Mouse (Mus musculus): ENCODE measurements around the gene 5330417C22Rik. TPM values are rescaled to one million over a fixed set of nuclear protein-coding genes. Genes with fewer than 3 reads are reported as not detected.

5330417C22Rik gene
- polyA plus RNA-seq, 1 experiment, result 0.01 TPM

DNA sequence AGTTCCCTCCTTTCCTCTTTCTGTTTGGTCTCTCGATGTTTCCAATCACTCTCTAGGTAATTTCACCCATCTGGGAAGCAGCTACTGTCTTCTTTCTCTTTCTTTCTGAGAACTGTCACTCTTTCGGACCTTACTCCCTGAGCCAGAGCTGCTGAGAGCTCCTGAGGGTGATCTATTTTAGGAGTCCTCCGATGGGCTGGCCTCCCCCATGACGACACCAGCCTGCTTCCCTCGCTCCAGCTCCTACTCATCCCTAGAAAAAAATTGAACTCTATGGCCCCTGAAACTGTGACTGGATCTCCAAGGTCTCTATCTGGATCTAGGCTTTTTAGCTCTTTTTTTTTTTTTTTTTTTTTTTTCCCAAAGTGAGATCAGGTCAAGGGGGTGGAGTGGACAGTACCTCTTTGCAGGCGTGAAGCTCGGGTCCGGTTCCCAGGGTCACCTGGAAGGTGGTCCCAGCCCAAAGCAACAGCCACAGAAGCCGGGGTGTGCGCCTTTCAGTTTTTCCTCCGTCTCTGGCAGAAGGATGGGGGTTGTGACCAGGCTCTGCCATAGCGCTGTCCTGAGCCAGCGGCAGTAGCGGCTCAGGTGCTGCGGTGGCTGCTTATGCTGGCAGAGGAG is 330 bp downstream of the 5330417C22Rik start:
- Histone ChIP-seq H3K4me1 (ENCODE audit: control insufficient read depth) (peaks cover 11% of the 10 kb centered on the region), H3K36me3 (ENCODE audit: control insufficient read depth) (no peaks in the 10 kb centered on the region), H3K4me3 (replicated peaks) (no peak overlapping the region), H3K9me3 (ENCODE audit: control insufficient read depth, low read length) (no peaks in the 10 kb centered on the region), H3K27me3 (ENCODE audit: control insufficient read depth) (peaks cover 57% of the 10 kb centered on the region)
- TF ChIP-seq TAL1 (IDR thresholded peaks at IDR 0.05; ENCODE audit: low read length), result no peak
- TF ChIP-seq GATA1 (IDR thresholded peaks at IDR 0.05; ENCODE audit: low read length), result no peak

DNA sequence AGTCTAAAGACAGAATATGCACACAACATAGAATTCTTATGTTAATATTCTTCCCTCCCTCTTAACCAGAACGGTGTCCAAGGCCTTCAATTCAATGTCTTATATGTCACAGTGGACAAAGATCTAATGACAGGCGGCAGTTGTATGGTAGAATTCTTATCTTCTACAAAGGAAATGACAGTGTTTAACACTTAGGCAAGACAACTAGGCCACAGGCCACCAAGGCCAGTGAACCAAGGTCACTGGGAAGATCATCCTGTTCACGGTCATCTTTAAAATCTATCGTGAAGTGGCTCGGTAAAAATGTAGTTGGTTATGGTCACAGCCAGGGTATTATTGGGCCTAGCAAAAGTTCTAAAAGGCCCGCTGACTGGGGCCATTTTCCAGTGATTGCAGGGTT is 2.4 kb downstream of the 5330417C22Rik start, which contains the start of gene 1700013F07Rik:
TSS of gene 1700013F07Rik (plus strand) at position 200 of the 400 bp plus-strand sequence.
- H3K4me3 ChIP-seq (replicated peaks), result no peak within 1 kb of the TSS
- H3K36me3 ChIP-seq (ENCODE audit: control insufficient read depth), result no peaks in the 10 kb centered on the region
- TF ChIP-seq TAL1 (IDR thresholded peaks at IDR 0.05; ENCODE audit: low read length) (no peak), GATA1 (IDR thresholded peaks at IDR 0.05; ENCODE audit: low read length) (no peak)
- peaks cover 11% of the 10 kb centered on the region for H3K4me1 ChIP-seq (ENCODE audit: control insufficient read depth)
- peaks cover 51% of the 10 kb centered on the region for H3K27me3 ChIP-seq (ENCODE audit: control insufficient read depth)
- no peaks in the 10 kb centered on the region for H3K9me3 ChIP-seq (ENCODE audit: control insufficient read depth, low read length)

GRCm38 (mm10) chr3:108533114-108533885 is 3.0 kb downstream of the 5330417C22Rik start:
- no peak overlapping the region for H3K4me3 ChIP-seq (replicated peaks)
- TF ChIP-seq GATA1 (IDR thresholded peaks at IDR 0.05; ENCODE audit: low read length), result no peak
- no peak for TF ChIP-seq TAL1 (IDR thresholded peaks at IDR 0.05; ENCODE audit: low read length)
- peaks cover 44% of the 10 kb centered on the region for H3K27me3 ChIP-seq (ENCODE audit: control insufficient read depth)
- no peaks in the 10 kb centered on the region for H3K36me3 ChIP-seq (ENCODE audit: control insufficient read depth)
- peaks cover 11% of the 10 kb centered on the region for H3K4me1 ChIP-seq (ENCODE audit: control insufficient read depth)
- peaks cover 3% of the 10 kb centered on the region for H3K9me3 ChIP-seq (ENCODE audit: control insufficient read depth, low read length)

GRCm38 (mm10) chr3:108528489-108528888 is 7.8 kb downstream of the 5330417C22Rik start:
- Histone ChIP-seq H3K27me3 (ENCODE audit: control insufficient read depth) (no peaks in the 10 kb centered on the region; the same call in none of the 2 replicates), H3K4me3 (replicated peaks) (no peak overlapping the region), H3K9me3 (ENCODE audit: control insufficient read depth, low read length) (peaks cover 4% of the 10 kb centered on the region), H3K36me3 (ENCODE audit: control insufficient read depth) (no peaks in the 10 kb centered on the region), H3K4me1 (ENCODE audit: control insufficient read depth) (no peaks in the 10 kb centered on the region)
- TF ChIP-seq GATA1 (IDR thresholded peaks at IDR 0.05; ENCODE audit: low read length) (no peak), TAL1 (IDR thresholded peaks at IDR 0.05; ENCODE audit: low read length) (no peak)

DNA sequence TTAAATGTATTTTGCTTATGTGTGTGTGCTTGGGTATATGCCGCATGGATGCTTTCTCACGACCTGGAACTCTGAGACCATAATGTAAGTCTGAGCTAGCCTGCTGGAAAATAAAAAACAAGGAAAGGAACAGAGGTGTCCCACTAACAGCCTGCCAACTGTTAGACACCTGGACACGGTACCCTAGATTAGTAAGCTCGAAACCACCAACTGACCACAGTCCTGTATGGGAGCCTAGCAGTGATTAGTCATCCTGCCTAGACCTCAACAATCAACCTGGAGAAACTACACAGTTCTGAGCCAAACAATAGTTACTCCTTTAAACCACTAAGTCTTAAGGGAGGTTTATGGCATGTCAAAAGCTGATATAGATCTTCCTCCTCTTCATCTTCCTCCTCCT is 12.9 kb downstream of the 5330417C22Rik start:
- TF ChIP-seq GATA1 (IDR thresholded peaks at IDR 0.05; ENCODE audit: low read length) (no peak), TAL1 (IDR thresholded peaks at IDR 0.05; ENCODE audit: low read length) (no peak)
- H3K36me3 ChIP-seq (ENCODE audit: control insufficient read depth), result no peaks in the 10 kb centered on the region
- H3K9me3 ChIP-seq (ENCODE audit: control insufficient read depth, low read length), result peaks cover 2% of the 10 kb centered on the region
- no peak overlapping the region for H3K4me3 ChIP-seq (replicated peaks)
- no peaks in the 10 kb centered on the region for H3K4me1 ChIP-seq (ENCODE audit: control insufficient read depth)
- no peaks in the 10 kb centered on the region; the same call in 1 of the 2 replicates for H3K27me3 ChIP-seq (ENCODE audit: control insufficient read depth)

GRCm38 (mm10) chr3:108518276-108518675 is 18.1 kb downstream of the 5330417C22Rik start:
- H3K27me3 ChIP-seq (ENCODE audit: control insufficient read depth), result no peaks in the 10 kb centered on the region; the same call in 1 of the 2 replicates
- TF ChIP-seq GATA1 (IDR thresholded peaks at IDR 0.05; ENCODE audit: low read length) (no peak), TAL1 (IDR thresholded peaks at IDR 0.05; ENCODE audit: low read length) (no peak)
- H3K36me3 ChIP-seq (ENCODE audit: control insufficient read depth), result no peaks in the 10 kb centered on the region
- no peaks in the 10 kb centered on the region for H3K9me3 ChIP-seq (ENCODE audit: control insufficient read depth, low read length)
- H3K4me3 ChIP-seq (replicated peaks), result no peak overlapping the region
- no peaks in the 10 kb centered on the region for H3K4me1 ChIP-seq (ENCODE audit: control insufficient read depth)

DNA sequence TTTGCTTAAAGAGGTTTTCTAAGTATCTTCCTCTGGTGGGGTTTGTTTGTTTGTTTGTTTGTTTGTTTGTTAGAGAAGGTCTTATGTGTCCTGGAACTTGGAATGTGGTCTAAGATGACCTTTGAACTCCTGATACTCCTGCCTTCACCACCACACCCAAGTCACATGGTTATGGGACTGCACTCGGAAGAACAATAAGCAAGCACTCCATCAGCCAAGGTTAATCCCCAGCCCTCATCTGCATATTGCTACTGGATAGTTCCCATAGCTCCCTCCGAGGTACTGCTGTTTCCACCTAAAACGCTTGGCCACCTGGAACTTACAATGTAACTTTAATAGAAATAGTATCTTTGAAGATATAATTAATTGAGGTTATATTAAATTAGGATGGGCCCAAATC is 22.9 kb downstream of the 5330417C22Rik start:
- TF ChIP-seq TAL1 (IDR thresholded peaks at IDR 0.05; ENCODE audit: low read length), result no peak
- TF ChIP-seq GATA1 (IDR thresholded peaks at IDR 0.05; ENCODE audit: low read length), result no peak

GRCm38 (mm10) chr3:108510716-108511483 is 25.4 kb downstream of the 5330417C22Rik start:
- no peaks in the 10 kb centered on the region for H3K9me3 ChIP-seq (ENCODE audit: control insufficient read depth, low read length)
- TF ChIP-seq TAL1 (IDR thresholded peaks at IDR 0.05; ENCODE audit: low read length) (no peak), GATA1 (IDR thresholded peaks at IDR 0.05; ENCODE audit: low read length) (no peak)
- no peak overlapping the region for H3K4me3 ChIP-seq (replicated peaks)
- H3K27me3 ChIP-seq (ENCODE audit: control insufficient read depth), result peaks cover 4% of the 10 kb centered on the region
- peaks cover 9% of the 10 kb centered on the region for H3K4me1 ChIP-seq (ENCODE audit: control insufficient read depth)
- no peaks in the 10 kb centered on the region for H3K36me3 ChIP-seq (ENCODE audit: control insufficient read depth)

More for the DNA sequence above, 22.9 kb downstream of the 5330417C22Rik start:
- peaks cover 4% of the 10 kb centered on the region; the same call in 1 of the 2 replicates for H3K27me3 ChIP-seq (ENCODE audit: control insufficient read depth)
- H3K9me3 ChIP-seq (ENCODE audit: control insufficient read depth, low read length), result no peaks in the 10 kb centered on the region
- no peak overlapping the region for H3K4me3 ChIP-seq (replicated peaks)
- H3K36me3 ChIP-seq (ENCODE audit: control insufficient read depth), result no peaks in the 10 kb centered on the region
- peaks cover 9% of the 10 kb centered on the region for H3K4me1 ChIP-seq (ENCODE audit: control insufficient read depth)

DNA sequence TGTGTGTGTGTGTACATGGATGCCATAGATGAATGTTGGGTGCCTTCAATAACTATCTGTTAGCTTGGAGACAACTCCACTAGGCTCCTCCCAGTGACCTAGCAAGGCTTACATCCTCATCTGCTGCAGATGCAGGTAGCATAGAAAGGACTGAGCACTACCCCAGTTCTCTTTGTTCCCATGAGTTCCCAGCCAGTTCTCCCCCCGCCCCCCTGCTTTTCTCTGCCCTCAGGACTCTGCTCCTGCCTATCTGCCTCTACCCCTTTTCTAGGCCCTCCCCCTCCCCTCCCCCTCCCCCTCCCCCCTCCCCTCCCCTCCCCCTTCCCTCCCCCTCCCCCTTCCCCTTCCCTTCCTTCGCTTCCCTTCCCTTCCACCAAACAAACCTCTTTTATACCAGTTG is 26.2 kb downstream of the 5330417C22Rik start:
- no peak for TF ChIP-seq TAL1 (IDR thresholded peaks at IDR 0.05; ENCODE audit: low read length)
- TF ChIP-seq GATA1 (IDR thresholded peaks at IDR 0.05; ENCODE audit: low read length), result no peak
- Histone ChIP-seq H3K4me3 (replicated peaks) (no peak overlapping the region), H3K27me3 (ENCODE audit: control insufficient read depth) (peaks cover 4% of the 10 kb centered on the region), H3K4me1 (ENCODE audit: control insufficient read depth) (peaks cover 9% of the 10 kb centered on the region), H3K36me3 (ENCODE audit: control insufficient read depth) (no peaks in the 10 kb centered on the region), H3K9me3 (ENCODE audit: control insufficient read depth, low read length) (no peaks in the 10 kb centered on the region)

Measured in erythroblast, embryonic 14.5 days (primary cell).